Mouse (Mus musculus): ENCODE measurements around the gene D630045J12Rik. TPM values are rescaled to one million over a fixed set of nuclear protein-coding genes. Genes with fewer than 3 reads are reported as not detected.
A peak's percentile ranks its signal among the peaks of the same experiment; 100 is the strongest.

Gene D630045J12Rik
- polyA plus RNA-seq, 2 experiments from 2014 or later: 0.08 TPM; not detected in 1

- ATAC-seq: no peak
Observed at GRCm38 (mm10) chr6:38129883-38130282, 123.9 kb downstream of the D630045J12Rik start.

GRCm38 (mm10) chr6:38128115-38128514 is 125.7 kb downstream of the D630045J12Rik start:
- ATAC-seq: no peak

- no peak for ATAC-seq
Observed at GRCm38 (mm10) chr6:38125462-38125861, 128.3 kb downstream of the D630045J12Rik start.

- ATAC-seq: no peak
Observed at GRCm38 (mm10) chr6:38124882-38125281, 128.9 kb downstream of the D630045J12Rik start.

GRCm38 (mm10) chr6:38124207-38124835 is 129.5 kb downstream of the D630045J12Rik start, which contains the start of gene Atp6v0a4:
Atp6v0a4 (minus strand) TSS chr6:38124586.
- ATAC-seq: no peak

- ATAC-seq: no peak
Observed at GRCm38 (mm10) chr6:38123471-38124206, 130.2 kb downstream of the D630045J12Rik start.

GRCm38 (mm10) chr6:38122791-38123190 is 131.0 kb downstream of the D630045J12Rik start:
- no peak for ATAC-seq

GRCm38 (mm10) chr6:38121843-38122242 is 132.0 kb downstream of the D630045J12Rik start:
- no peak for ATAC-seq

GRCm38 (mm10) chr6:38120681-38121371 is 133.0 kb downstream of the D630045J12Rik start:
- peak; percentile 51 for ATAC-seq

GRCm38 (mm10) chr6:38118341-38118740 is 135.5 kb downstream of the D630045J12Rik start:
- ATAC-seq: no peak

- ATAC-seq: no peak
Observed at GRCm38 (mm10) chr6:38116107-38116770, 137.6 kb downstream of the D630045J12Rik start.

GRCm38 (mm10) chr6:38110859-38111258 is 142.9 kb downstream of the D630045J12Rik start:
- no peak for ATAC-seq

GRCm38 (mm10) chr6:38109871-38110270 is 143.9 kb downstream of the D630045J12Rik start:
- no peak for ATAC-seq

- no peak for ATAC-seq
Observed at GRCm38 (mm10) chr6:38109160-38109795, 144.5 kb downstream of the D630045J12Rik start, which contains the start of gene Tmem213. Tmem213 (plus strand) TSS chr6:38109255.

GRCm38 (mm10) chr6:38108449-38108848 is 145.4 kb downstream of the D630045J12Rik start:
- ATAC-seq: no peak

GRCm38 (mm10) chr6:38105924-38106323 is 147.9 kb downstream of the D630045J12Rik start:
- no peak for ATAC-seq

- ATAC-seq: no peak
Observed at GRCm38 (mm10) chr6:38103775-38104174, 150.0 kb downstream of the D630045J12Rik start.

- no peak for ATAC-seq
Observed at GRCm38 (mm10) chr6:38102216-38102795, 151.5 kb downstream of the D630045J12Rik start.

GRCm38 (mm10) chr6:38096961-38097370 is 156.8 kb downstream of the D630045J12Rik start:
- no peak for ATAC-seq

- no peak for ATAC-seq
Observed at GRCm38 (mm10) chr6:38094701-38095100, 159.1 kb downstream of the D630045J12Rik start.

- ATAC-seq: no peak
Observed at GRCm38 (mm10) chr6:38092539-38092938, 161.3 kb downstream of the D630045J12Rik start.
